Mouse (Mus musculus) G1E (cell line): Measurements from ENCODE around the gene 3830406C13Rik.

ENCODE experiments used
- CTCF ChIP-seq: IDR thresholded peaks from 2 replicates; pipeline ENCODE4 v1.5.1; 2012; ENCODE audit warnings: low read depth, low read length, inconsistent platforms, mixed read lengths
- GATA1 ChIP-seq: IDR thresholded peaks from 2 replicates; pipeline ENCODE4 v1.6.1; 2012; ENCODE audit warnings: borderline replicate concordance, low read length, inconsistent platforms, mixed read lengths
- GATA2 ChIP-seq: IDR thresholded peaks from 2 replicates; pipeline ENCODE4 v1.6.1; 2012; ENCODE audit warnings: low read depth, low read length, inconsistent platforms, borderline replicate concordance
- POLR2AphosphoS5 ChIP-seq: IDR thresholded peaks from 2 replicates; pipeline ENCODE4 v1.6.1; 2012; ENCODE audit warnings: low read depth, low read length, inconsistent platforms; ENCODE audit not compliant: insufficient replicate concordance
- TAL1 ChIP-seq: conservative IDR thresholded peaks from 2 replicates; pipeline ENCODE4 v1.6.1; 2012; ENCODE audit warnings: low read depth, low read length, inconsistent platforms, mixed read lengths

DNA sequence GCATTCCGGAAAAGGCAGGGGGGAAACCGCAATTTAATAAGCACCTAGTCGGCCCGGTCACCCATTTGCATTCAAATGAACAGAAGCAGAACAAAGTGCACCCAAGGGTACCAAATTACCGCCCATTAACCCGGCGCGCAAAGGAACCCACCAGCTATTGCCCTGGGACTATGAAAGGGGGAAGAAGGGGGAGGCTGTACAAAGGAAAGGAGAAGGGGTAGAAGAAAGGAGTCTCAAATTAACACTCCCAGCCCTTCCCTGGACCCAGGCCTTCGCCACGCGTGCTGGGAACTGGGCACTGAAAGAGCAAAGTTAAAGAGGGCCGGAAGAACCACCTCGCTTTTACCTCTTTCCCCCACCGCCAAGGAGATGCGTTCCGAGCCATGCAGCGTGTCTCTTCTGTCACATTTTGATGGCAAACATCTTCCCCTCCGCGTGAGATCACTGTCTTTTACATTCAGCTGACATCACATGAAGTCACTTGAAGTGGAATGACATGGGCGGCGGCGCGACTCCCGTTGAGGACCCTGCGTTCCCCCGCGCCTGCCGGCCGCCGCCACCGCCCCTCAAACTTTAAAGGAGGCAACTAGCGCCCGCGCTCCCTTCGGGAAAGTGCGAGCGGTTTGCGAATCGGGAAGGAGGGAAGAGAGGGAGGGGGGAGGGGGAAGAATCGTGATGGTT lies 61.4 kb downstream of the 3830406C13Rik start:
- no peak for TF ChIP-seq CTCF
- TF ChIP-seq TAL1, result no peak
- TF ChIP-seq POLR2AphosphoS5, result no peak
- TF ChIP-seq GATA1, result no peak
- TF ChIP-seq GATA2, result no peak
